In the genomic region with DNA sequence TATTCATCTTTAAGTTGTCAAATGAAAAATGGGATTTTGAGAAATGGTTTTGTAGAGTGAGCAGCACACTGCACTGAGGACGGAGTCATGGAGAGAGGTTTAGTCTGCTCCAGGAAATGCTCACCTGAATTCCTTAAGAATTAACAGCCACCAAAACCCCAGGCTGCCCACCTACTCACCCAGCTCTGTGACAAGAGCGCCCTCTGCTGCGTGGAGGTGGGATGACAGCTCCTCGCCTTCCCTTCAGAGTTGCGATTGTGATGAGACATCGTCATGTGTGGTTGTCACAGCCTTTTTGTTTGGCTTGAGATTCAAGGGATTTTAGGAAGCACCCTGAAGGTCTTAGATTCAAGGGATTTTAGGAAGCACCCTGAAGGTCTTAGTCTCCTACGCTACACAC, we compare ENCODE assay signal across 7 mouse cellular contexts. TPM values are rescaled to one million over a fixed set of nuclear protein-coding genes. Genes with fewer than 3 reads are reported as not detected.
DNase-seq lines count a peak whose midpoint lies in the region; ATAC-seq and TF ChIP-seq lines count a peak whose summit lies in the region.

No protein-coding gene starts in this region.

- H3K4me3 ChIP-seq in midbrain, embryonic 10.5 days = no peak overlapping the region
- H3K4me3 ChIP-seq in midbrain, embryonic 16.5 days (ENCODE audit: low read depth, low read length) = no peak overlapping the region
- no peak overlapping the region for H3K4me3 ChIP-seq in liver, embryonic 14.5 days (ENCODE audit: insufficient read depth in 1 of 2, low read depth in 2 of 2, low read length in 2 of 2)

- TF ChIP-seq CTCF in liver, embryonic 14.5 days (IDR thresholded peaks at IDR 0.05; ENCODE audit: low read depth) = peak; percentile 98

- H3K9me3 ChIP-seq in midbrain, embryonic 10.5 days (replicated peaks) = no peaks in the 10 kb centered on the region
- H3K9me3 ChIP-seq in midbrain, embryonic 16.5 days (replicated peaks; ENCODE audit: control insufficient read depth, low read length, poor library complexity, severe bottlenecking) = no peaks in the 10 kb centered on the region
- H3K9me3 ChIP-seq in liver, embryonic 14.5 days (ENCODE audit: control insufficient read depth, low read length) = no peaks in the 10 kb centered on the region

- peak; percentile 76 for DNase-seq in midbrain, embryonic 10.5 days (ENCODE audit: low spot score)
- peak; percentile 79 for DNase-seq in ZHBTc4 (ENCODE audit: low read depth, low spot score)
- DNase-seq in cerebellum, postnatal 4 days (ENCODE audit: low spot score in 2 of 2) = peak; percentile 72 to 86
- DNase-seq in induced T-regulatory cell, adult 2 months (ENCODE audit: low read depth) = peak; percentile 76
- no peak for DNase-seq in liver, embryonic 14.5 days (ENCODE audit: low read depth in 3 of 3, low spot score in 3 of 3)
- DNase-seq in right cerebral cortex, adult 2 months (ENCODE audit: low spot score in 2 of 2) = peak; percentile 79 to 84

- WGBS in midbrain, embryonic 10.5 days = 23% methylated on average over 7 of the region's 7 CpGs
- 26% methylated on average over 7 of the region's 7 CpGs for WGBS in midbrain, embryonic 16.5 days
- WGBS in liver, embryonic 14.5 days (ENCODE audit: insufficient replicate concordance) = 23% methylated on average over 7 of the region's 7 CpGs

- peaks cover 24% of the 10 kb centered on the region for H3K4me1 ChIP-seq in midbrain, embryonic 10.5 days
- H3K4me1 ChIP-seq in midbrain, embryonic 16.5 days (ENCODE audit: control insufficient read depth, insufficient read depth, low read length) = peaks cover 6% of the 10 kb centered on the region
- 0 out of 4 replicates have a peak, but pooled peaks cover 0 to 3% of the 10 kb centered on the region in 2 experiments for H3K4me1 ChIP-seq in liver, embryonic 14.5 days (replicated peaks; ENCODE audit: control insufficient read depth in 2 of 2, insufficient read depth in 2 of 2, low read length in 1 of 2)

- H3K27ac ChIP-seq in midbrain, embryonic 10.5 days (replicated peaks) = no peak overlapping the region
- no peak overlapping the region for H3K27ac ChIP-seq in midbrain, embryonic 16.5 days (ENCODE audit: low read length)
- H3K27ac ChIP-seq in liver, embryonic 14.5 days = no peak overlapping the region

- ATAC-seq in midbrain, embryonic 16.5 days = no peak
- no peak for ATAC-seq in liver, embryonic 14.5 days (ENCODE audit: insufficient read depth)

- H3K36me3 ChIP-seq in midbrain, embryonic 10.5 days = peaks cover 3% of the 10 kb centered on the region
- H3K36me3 ChIP-seq in midbrain, embryonic 16.5 days (ENCODE audit: control insufficient read depth, insufficient read depth, low read length) = peaks cover 3% of the 10 kb centered on the region
- H3K36me3 ChIP-seq in liver, embryonic 14.5 days (replicated peaks; ENCODE audit: control insufficient read depth, insufficient read depth, low read depth) = no peaks in the 10 kb centered on the region

- H3K9ac ChIP-seq in midbrain, embryonic 16.5 days (ENCODE audit: low read depth, low read length) = no peak overlapping the region
- no peak overlapping the region for H3K9ac ChIP-seq in liver, embryonic 14.5 days (replicated peaks)

- H3K27me3 ChIP-seq in midbrain, embryonic 10.5 days (ENCODE audit: low read depth, poor library complexity, severe bottlenecking) = peaks cover 20% of the 10 kb centered on the region
- H3K27me3 ChIP-seq in midbrain, embryonic 16.5 days (ENCODE audit: control insufficient read depth, insufficient read depth, low read depth, low read length) = no peaks in the 10 kb centered on the region
- H3K27me3 ChIP-seq in liver, embryonic 14.5 days (ENCODE audit: control insufficient read depth, insufficient read depth, low read length) = no peaks in the 10 kb centered on the region

- H3K4me2 ChIP-seq in midbrain, embryonic 16.5 days (ENCODE audit: low read length) = no peak overlapping the region
- no peak overlapping the region for H3K4me2 ChIP-seq in liver, embryonic 14.5 days (ENCODE audit: low read depth)

- no peak for TF ChIP-seq EP300 in liver, embryonic 14.5 days (IDR thresholded peaks at IDR 0.05; ENCODE audit: low read depth)

RNA-seq across cellular contexts. Expression of gene Aldh4a1, which starts 13.7 kb away (rescaled TPM):
- 21.3 and 24.2 TPM in 2 replicates for polyA plus RNA-seq in midbrain, embryonic 10.5 days (2016; fragmentation: Nextera tagmentation; extraction: Ambion mirVana)
- polyA plus RNA-seq in midbrain, embryonic 16.5 days (2015; fragmentation: Nextera tagmentation; extraction: Ambion mirVana) = 23.5 and 27.0 TPM in 2 replicates
- polyA plus RNA-seq in liver, embryonic 14.5 days (2012; rRNA removed) = 31.1 and 31.6 TPM in 2 replicates
- polyA plus RNA-seq in liver, embryonic 14.5 days (2014; fragmentation: Nextera tagmentation; extraction: Ambion mirVana) = 29.9 and 37.1 TPM in 2 replicates

RNA-seq across cellular contexts. Expression of gene Tas1r2, which starts 17.0 kb away (rescaled TPM):
- 0.09 TPM in 1 of 2 replicates, not detected in the other for polyA plus RNA-seq in midbrain, embryonic 10.5 days (2016; fragmentation: Nextera tagmentation; extraction: Ambion mirVana)
- polyA plus RNA-seq in midbrain, embryonic 16.5 days (2015; fragmentation: Nextera tagmentation; extraction: Ambion mirVana) = not detected in 2 replicates
- 0.01 TPM in 1 of 2 replicates, not detected in the other for polyA plus RNA-seq in liver, embryonic 14.5 days (2012; rRNA removed)
- not detected in 2 replicates for polyA plus RNA-seq in liver, embryonic 14.5 days (2014; fragmentation: Nextera tagmentation; extraction: Ambion mirVana)

RNA-seq across cellular contexts. Expression of gene Gm21969, which starts 33.4 kb away (rescaled TPM):
- polyA plus RNA-seq in midbrain, embryonic 10.5 days (2016; fragmentation: Nextera tagmentation; extraction: Ambion mirVana) = not detected in 2 replicates
- polyA plus RNA-seq in midbrain, embryonic 16.5 days (2015; fragmentation: Nextera tagmentation; extraction: Ambion mirVana) = not detected in 2 replicates
- polyA plus RNA-seq in liver, embryonic 14.5 days (2012; rRNA removed) = not detected in 2 replicates
- polyA plus RNA-seq in liver, embryonic 14.5 days (2014; fragmentation: Nextera tagmentation; extraction: Ambion mirVana) = not detected in 2 replicates

Comparison
In these comparisons a context has a peak if more than half of its experiments do, and no peak if none do; other contexts are left out.
1. DNase-seq: peak in midbrain, embryonic 10.5 days (single experiment), ZHBTc4 (single experiment), cerebellum, postnatal 4 days (2 of 2), induced T-regulatory cell, adult 2 months (single experiment) and right cerebral cortex, adult 2 months (2 of 2); none in liver, embryonic 14.5 days (0 of 3).